Mouse (Mus musculus): ENCODE measurements around the gene Scimp. TPM values are rescaled to one million over a fixed set of nuclear protein-coding genes. Genes with fewer than 3 reads are reported as not detected.
A peak's percentile ranks its signal among the peaks of the same experiment; 100 is the strongest.

Gene Scimp
- total RNA-seq (2014; rRNA removed) (not detected in 2 replicates), polyA plus RNA-seq (2015; fragmentation: Nextera tagmentation; extraction: Ambion mirVana) (0.14 TPM in 1 of 2 replicates, not detected in the other)

GRCm38 (mm10) chr11:70812365-70812764 lies at the start of gene Scimp:
Gene Scimp, minus strand, starts transcription at chr11:70812586.
- H3K36me3 ChIP-seq (ENCODE audit: insufficient read depth, low read length), result no peaks in the 10 kb centered on the region
- no peak within 1 kb of the TSS for H3K4me2 ChIP-seq (ENCODE audit: low read depth, low read length)
- DNase-seq (ENCODE audit: low spot score) (no peak), ATAC-seq (no peak)
- H3K4me1 ChIP-seq (ENCODE audit: insufficient read depth, low read length), result no peaks in the 10 kb centered on the region
- H3K4me3 ChIP-seq (ENCODE audit: low read length), result no peak within 1 kb of the TSS
- 84% methylated on average over 7 of the region's 7 CpGs for WGBS
- no peaks in the 10 kb centered on the region for H3K27me3 ChIP-seq (ENCODE audit: insufficient read depth, low read length)
- no peak for TF ChIP-seq CTCF (IDR thresholded peaks at IDR 0.05; ENCODE audit: low read depth)
- no peak within 1 kb of the TSS for H3K27ac ChIP-seq
- no peaks in the 10 kb centered on the region for H3K9me3 ChIP-seq (ENCODE audit: low read length)
- no peak within 1 kb of the TSS for H3K9ac ChIP-seq (replicated peaks; ENCODE audit: low read length)

DNA sequence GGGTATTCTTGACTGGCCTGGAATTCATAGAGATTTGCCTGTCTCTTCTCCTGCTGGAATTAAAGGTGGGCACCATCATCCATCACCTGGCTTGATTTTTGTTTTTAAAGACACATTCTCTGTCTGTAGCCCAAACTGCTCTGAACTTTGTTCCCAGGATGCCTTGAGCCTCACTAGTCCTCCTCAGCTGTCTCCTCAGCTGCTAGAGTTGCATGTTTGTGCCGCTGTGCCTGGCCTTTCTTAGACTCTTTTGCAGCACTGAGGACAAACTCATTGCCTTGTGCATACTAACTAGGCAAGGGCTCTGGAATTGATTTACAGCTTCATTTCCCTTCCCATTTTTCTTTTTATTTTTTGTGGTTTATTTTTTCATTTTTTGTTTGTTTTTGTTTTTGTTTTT lies 48.0 kb upstream of the Scimp start:
- WGBS, result 64% methylated on average over 1 of the region's 1 CpGs

DNA sequence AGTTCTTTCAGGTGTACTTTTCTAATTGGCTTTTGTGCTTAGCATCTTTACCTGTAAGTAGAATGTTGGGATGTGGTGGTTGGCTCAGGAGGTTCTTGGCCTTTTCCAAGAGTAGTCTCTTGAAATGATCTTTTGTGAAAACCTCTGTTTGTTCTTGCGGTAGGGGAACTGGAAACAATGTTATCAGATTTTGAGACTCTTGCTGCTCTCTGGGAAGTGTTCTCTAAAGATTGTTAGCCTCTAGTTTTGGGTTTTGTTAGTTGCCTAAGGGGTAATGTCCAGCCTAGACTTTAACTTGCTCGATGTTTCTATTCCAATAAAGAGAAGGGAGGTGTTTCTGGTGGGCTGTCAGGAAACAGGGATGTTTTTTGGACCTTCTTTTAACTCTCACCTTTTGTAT lies 33.6 kb upstream of the Scimp start:
- H3K4me1 ChIP-seq (ENCODE audit: insufficient read depth, low read length), result peaks cover 7% of the 10 kb centered on the region; the same call in 1 of the 2 replicates
- H3K9ac ChIP-seq (replicated peaks; ENCODE audit: low read length), result no peak overlapping the region
- no peak overlapping the region for H3K27ac ChIP-seq
- H3K4me2 ChIP-seq (ENCODE audit: low read depth, low read length), result peak overlapping the region; percentile 79
- H3K9me3 ChIP-seq (ENCODE audit: low read length), result no peaks in the 10 kb centered on the region
- WGBS, result 66% methylated on average over 2 of the region's 2 CpGs
- TF ChIP-seq CTCF (IDR thresholded peaks at IDR 0.05; ENCODE audit: low read depth), result no peak
- ATAC-seq, result no peak
- DNase-seq (ENCODE audit: low spot score), result no peak
- H3K36me3 ChIP-seq (ENCODE audit: insufficient read depth, low read length), result no peaks in the 10 kb centered on the region
- peak overlapping the region; percentile 69 for H3K4me3 ChIP-seq (ENCODE audit: low read length)
- no peaks in the 10 kb centered on the region for H3K27me3 ChIP-seq (ENCODE audit: insufficient read depth, low read length)

More for the DNA sequence above, 48.0 kb upstream of the Scimp start:
- Histone ChIP-seq H3K4me2 (ENCODE audit: low read depth, low read length) (no peak overlapping the region), H3K27ac (no peak overlapping the region), H3K9ac (replicated peaks; ENCODE audit: low read length) (no peak overlapping the region), H3K27me3 (ENCODE audit: insufficient read depth, low read length) (no peaks in the 10 kb centered on the region), H3K4me1 (ENCODE audit: insufficient read depth, low read length) (no peaks in the 10 kb centered on the region), H3K4me3 (ENCODE audit: low read length) (no peak overlapping the region), H3K9me3 (ENCODE audit: low read length) (no peaks in the 10 kb centered on the region), H3K36me3 (ENCODE audit: insufficient read depth, low read length) (no peaks in the 10 kb centered on the region)
- ATAC-seq (no peak), DNase-seq (ENCODE audit: low spot score) (no peak)
- no peak for TF ChIP-seq CTCF (IDR thresholded peaks at IDR 0.05; ENCODE audit: low read depth)

GRCm38 (mm10) chr11:70845457-70845978 lies 33.1 kb upstream of the Scimp start:
- peak overlapping the region; percentile 98 for H3K9ac ChIP-seq (replicated peaks; ENCODE audit: low read length)
- H3K4me3 ChIP-seq (ENCODE audit: low read length), result peak overlapping the region; percentile 69
- ATAC-seq (no peak), DNase-seq (ENCODE audit: low spot score) (no peak)
- 5% methylated on average over 19 of the region's 19 CpGs for WGBS
- H3K36me3 ChIP-seq (ENCODE audit: insufficient read depth, low read length), result no peaks in the 10 kb centered on the region
- peak overlapping the region; percentile 85; the same call in 1 of the 2 replicates for H3K27ac ChIP-seq
- no peaks in the 10 kb centered on the region for H3K27me3 ChIP-seq (ENCODE audit: insufficient read depth, low read length)
- peaks cover 7% of the 10 kb centered on the region; the same call in 1 of the 2 replicates for H3K4me1 ChIP-seq (ENCODE audit: insufficient read depth, low read length)
- peak overlapping the region; percentile 79 for H3K4me2 ChIP-seq (ENCODE audit: low read depth, low read length)
- H3K9me3 ChIP-seq (ENCODE audit: low read length), result no peaks in the 10 kb centered on the region
- TF ChIP-seq CTCF (IDR thresholded peaks at IDR 0.05; ENCODE audit: low read depth), result no peak

DNA sequence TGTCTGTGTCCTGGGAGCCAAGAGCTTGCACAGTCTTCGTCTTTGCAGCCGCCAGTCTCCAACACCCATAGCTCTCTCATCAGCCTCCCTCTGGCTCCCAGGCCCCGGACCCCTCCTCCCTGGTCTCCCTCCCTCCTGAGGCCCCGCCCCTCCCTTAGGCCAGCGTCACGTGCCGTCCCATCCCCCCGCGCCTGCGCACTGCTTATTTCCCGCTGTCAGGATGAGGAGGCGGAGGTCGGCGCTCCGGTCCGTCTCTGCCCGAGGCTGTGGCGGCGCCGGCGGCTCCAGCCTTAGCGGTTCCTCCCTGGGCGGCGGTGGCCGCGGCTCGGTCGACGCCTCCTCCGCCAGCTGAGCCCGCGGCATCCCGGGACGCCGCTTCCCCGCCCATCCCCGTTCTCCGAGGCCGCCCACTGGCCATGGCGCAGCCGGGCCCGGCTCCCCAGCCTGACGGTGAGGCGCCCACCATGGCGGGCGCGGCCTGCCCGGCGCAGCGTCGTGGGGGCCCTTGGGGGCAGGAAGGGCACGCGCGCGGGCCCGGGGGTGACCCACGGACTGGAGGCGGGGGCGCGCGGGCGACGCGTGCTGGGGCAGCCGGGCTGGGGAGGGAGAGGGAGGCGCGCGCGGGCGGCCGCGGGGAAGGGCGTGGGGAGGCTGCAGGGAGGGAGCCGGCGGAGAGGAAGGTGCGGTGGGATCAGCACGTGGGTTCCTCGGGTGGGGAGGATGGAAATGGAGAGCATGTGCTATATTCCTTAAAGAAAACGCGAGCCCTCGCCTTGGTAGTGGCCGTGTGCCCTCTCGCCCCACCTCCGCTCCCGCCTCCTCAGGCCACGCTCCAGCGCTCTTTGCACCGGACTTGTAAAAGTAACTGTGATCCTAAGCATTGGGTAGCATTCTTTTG lies 32.4 kb upstream of the Scimp start, which contains the start of gene Rabep1:
Rabep1 (plus strand) TSS at position 220 of the 898 bp plus-strand sequence.
- ATAC-seq (peak; percentile 98), DNase-seq (ENCODE audit: low spot score) (peak; percentile 97)
- peak within 1 kb of the TSS; percentile 69 for H3K4me3 ChIP-seq (ENCODE audit: low read length)
- peaks cover 7% of the 10 kb centered on the region; the same call in 1 of the 2 replicates for H3K4me1 ChIP-seq (ENCODE audit: insufficient read depth, low read length)
- no peaks in the 10 kb centered on the region for H3K36me3 ChIP-seq (ENCODE audit: insufficient read depth, low read length)
- no peak for TF ChIP-seq CTCF (IDR thresholded peaks at IDR 0.05; ENCODE audit: low read depth)
- peak within 1 kb of the TSS; percentile 98 for H3K9ac ChIP-seq (replicated peaks; ENCODE audit: low read length)
- H3K27ac ChIP-seq, result peak within 1 kb of the TSS; percentile 85
- under 1% methylated on average over 71 of the region's 88 CpGs for WGBS
- peak within 1 kb of the TSS; percentile 79 for H3K4me2 ChIP-seq (ENCODE audit: low read depth, low read length)
- no peaks in the 10 kb centered on the region for H3K27me3 ChIP-seq (ENCODE audit: insufficient read depth, low read length)
- no peaks in the 10 kb centered on the region for H3K9me3 ChIP-seq (ENCODE audit: low read length)

GRCm38 (mm10) chr11:70843701-70844551 lies 31.5 kb upstream of the Scimp start:
- DNase-seq (ENCODE audit: low spot score) (no peak), ATAC-seq (peak; percentile 6; the same call in 1 of the 2 replicates)
- peak overlapping the region; percentile 69 for H3K4me3 ChIP-seq (ENCODE audit: low read length)
- no peaks in the 10 kb centered on the region for H3K36me3 ChIP-seq (ENCODE audit: insufficient read depth, low read length)
- H3K4me2 ChIP-seq (ENCODE audit: low read depth, low read length), result peak overlapping the region; percentile 79
- no peaks in the 10 kb centered on the region for H3K9me3 ChIP-seq (ENCODE audit: low read length)
- peak overlapping the region; percentile 98 for H3K9ac ChIP-seq (replicated peaks; ENCODE audit: low read length)
- no peak for TF ChIP-seq CTCF (IDR thresholded peaks at IDR 0.05; ENCODE audit: low read depth)
- WGBS, result 18% methylated on average over 12 of the region's 12 CpGs
- no peaks in the 10 kb centered on the region for H3K27me3 ChIP-seq (ENCODE audit: insufficient read depth, low read length)
- H3K4me1 ChIP-seq (ENCODE audit: insufficient read depth, low read length), result peaks cover 7% of the 10 kb centered on the region; the same call in 1 of the 2 replicates
- peak overlapping the region; percentile 85 for H3K27ac ChIP-seq

Data from hindbrain, postnatal 0 days (tissue).